Mouse (Mus musculus) T-helper 1 cell (primary cell): ENCODE data around the gene Hist1h2bh.
"Not testable (repeated sequence)": the region's sequence is repeated elsewhere in the genome, so short reads cannot be mapped to it uniquely, and the experiment has no call there.

Source experiments
- in situ Hi-C: fragments of 300-600 bp; cut with MboI, MseI; formaldehyde crosslinking; loops from one replicate; pipeline ENCODE4 v1.15.1; 2025; ENCODE audit warnings: high pct_unique_total_duplicates

Hist1h2bh gene

DNA sequence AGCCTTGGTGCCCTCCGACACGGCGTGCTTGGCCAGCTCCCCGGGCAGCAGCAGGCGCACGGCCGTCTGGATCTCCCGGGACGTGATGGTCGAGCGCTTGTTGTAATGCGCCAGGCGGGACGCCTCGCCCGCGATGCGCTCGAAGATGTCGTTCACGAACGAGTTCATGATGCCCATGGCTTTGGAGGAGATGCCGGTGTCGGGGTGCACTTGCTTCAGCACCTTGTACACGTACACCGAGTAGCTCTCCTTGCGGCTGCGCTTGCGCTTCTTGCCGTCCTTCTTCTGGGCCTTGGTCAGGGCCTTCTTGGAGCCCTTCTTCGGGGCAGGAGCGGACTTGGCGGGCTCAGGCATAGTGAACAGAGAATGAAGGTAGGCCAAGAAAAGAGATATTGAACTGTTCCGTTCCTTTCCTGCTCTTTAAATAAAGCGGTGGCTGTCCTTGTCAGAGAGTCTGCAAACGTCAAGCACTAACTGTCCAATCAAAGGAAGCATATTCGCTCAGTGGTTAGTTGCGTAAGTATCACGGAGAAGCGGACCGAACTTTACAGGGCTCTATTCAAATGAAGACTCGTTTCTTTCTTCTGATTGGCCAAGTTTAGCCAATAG is at the start of gene Hist1h2bh:
Gene Hist1h2bh (minus strand): TSS at position 394 of the 609 bp plus-strand sequence.
- in situ Hi-C loops, result not testable (repeated sequence)

DNA sequence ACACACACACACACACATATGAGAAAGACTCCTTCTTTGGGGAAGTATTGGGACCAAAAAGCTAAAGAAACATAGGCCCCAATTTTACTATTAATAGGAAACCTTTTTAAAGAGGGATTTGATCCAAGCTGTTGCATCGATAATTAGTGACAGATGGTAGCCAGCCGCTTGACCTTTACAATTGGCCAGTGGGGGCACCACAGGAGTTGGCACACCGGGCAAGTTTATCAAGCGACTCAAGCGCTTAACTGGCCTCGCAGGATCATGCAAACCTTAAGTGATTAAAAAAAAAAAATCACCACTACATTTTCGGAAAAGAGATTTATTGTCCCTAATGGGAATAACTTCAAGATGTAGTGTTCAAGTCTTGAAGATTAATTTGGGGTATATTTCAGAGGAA is 49.4 kb upstream of the Hist1h2bh start:
- in situ Hi-C loops, result loop anchor here (5.0 kb wide), 1 partner anchor 160 kb away; no protein-coding TSS in a partner anchor

DNA sequence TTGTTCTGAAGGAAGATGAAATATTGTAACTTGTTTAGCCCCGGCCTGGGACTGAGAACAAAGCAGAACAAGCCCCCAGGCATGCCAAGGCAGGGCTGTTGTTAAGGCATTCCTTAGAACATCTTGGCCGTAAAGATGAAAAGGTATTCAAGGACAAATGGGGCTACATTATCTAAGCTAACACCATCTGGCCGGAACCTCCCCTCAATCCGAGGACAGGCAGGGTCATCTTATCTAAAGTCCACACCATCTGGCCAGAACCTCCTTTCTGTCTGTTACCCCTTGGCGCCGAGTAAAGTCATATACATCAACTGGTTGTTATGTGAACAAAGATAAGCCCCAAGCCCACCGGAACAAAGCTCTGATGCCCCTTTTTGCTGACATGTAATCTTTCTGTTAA is 48.7 kb upstream of the Hist1h2bh start:
- in situ Hi-C loops, result loop anchor here (5.0 kb wide), 1 partner anchor 160 kb away; no protein-coding TSS in a partner anchor

DNA sequence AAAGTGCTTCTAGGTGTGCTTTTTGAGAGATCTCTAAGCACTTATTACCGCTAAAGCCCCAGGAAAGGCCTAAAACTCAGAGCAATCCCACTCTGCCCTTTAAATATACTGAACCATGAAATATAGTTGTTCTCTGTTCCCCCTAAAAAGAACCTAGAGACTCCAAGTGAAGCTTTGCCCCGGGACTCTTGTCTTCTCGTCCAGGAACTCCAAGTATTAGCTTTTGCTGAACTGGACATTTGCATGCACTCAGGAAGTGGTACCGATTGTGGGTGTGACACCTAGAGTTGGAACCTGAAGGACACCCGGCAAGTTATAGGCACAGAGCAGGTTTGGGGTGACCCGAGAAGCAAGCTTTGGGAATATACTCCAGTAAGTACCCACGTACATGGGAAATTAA is 48.0 kb upstream of the Hist1h2bh start:
- in situ Hi-C loops, result loop anchor here (5.0 kb wide), 1 partner anchor 159 kb away; no protein-coding TSS in a partner anchor

DNA sequence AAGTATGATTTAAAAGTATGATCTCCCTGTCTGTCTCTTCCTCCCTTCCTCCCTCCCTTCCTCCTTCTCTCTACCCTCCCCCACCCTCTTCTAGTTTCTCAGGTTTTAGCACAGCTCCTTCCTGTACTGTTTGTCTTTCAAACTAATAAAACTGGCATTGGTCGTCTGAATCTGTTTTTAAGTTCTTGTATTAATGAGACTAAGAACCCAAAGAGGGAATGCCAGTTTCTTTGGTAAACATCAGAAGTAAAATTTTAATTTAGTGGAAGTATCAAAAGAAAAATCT is 43.7 kb upstream of the Hist1h2bh start:
- in situ Hi-C loops, result no loop called here

DNA sequence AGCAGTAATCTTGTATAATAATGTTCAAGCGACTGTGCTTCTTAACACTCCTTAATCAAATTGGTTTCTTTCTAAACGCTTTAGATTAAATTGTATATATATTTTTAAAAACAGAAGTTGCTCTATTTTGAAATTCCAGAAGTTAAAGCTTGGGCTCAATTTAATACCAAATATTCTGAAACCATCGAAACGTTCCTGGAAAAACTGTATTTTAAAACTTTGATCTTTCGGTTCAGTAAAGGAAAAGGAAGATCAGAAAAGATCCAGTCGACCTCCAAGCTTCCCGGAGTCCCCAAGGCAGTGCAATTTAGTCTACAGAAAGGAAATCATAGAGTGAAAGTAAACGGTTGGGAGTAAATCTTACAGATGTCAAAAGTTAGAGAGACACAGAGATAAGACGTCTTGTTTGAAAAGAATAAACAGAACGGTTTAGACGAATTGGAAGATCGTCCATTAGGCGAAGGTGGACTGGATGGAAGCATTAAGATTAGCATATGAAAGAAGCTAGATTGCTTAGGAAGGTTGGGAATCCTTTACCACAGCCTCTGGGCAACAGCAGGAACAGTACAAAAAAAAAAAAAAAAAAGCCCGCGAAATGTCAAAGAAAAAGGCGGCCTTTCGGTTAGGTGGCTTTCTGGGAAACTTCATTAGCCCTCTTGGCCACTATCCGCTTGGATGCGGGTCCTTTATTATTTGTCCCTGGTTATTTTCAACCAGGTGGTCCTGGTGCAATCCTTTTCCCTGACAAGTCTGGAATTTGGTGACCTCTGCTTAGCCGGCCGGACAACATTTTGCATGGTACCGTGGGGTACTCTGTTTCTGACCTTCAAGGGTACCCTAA is 43.1 kb upstream of the Hist1h2bh start:
- in situ Hi-C loops, result no loop called here

DNA sequence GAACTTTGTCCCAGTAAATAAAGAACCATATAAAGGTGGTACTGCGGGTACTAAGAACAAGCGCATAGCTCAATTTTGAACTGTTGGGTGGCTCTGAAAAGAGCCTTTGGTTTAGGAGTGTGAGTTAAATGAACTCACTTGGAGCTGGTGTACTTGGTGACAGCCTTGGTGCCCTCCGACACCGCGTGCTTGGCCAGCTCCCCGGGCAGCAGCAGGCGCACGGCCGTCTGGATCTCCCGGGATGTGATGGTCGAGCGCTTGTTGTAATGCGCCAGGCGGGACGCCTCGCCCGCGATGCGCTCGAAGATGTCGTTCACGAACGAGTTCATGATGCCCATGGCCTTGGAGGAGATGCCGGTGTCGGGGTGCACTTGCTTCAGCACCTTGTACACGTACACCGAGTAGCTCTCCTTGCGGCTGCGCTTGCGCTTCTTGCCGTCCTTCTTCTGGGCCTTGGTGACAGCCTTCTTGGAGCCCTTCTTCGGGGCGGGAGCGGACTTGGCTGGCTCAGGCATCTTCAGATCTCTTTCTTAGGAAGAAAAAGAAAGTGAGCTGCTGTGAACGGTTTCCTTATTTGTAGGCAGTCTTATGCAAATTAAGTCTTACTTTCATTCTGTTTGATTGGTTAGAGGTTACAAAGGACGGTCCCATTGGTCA is 42.4 kb upstream of the Hist1h2bh start:
- in situ Hi-C loops, result not testable (repeated sequence)

DNA sequence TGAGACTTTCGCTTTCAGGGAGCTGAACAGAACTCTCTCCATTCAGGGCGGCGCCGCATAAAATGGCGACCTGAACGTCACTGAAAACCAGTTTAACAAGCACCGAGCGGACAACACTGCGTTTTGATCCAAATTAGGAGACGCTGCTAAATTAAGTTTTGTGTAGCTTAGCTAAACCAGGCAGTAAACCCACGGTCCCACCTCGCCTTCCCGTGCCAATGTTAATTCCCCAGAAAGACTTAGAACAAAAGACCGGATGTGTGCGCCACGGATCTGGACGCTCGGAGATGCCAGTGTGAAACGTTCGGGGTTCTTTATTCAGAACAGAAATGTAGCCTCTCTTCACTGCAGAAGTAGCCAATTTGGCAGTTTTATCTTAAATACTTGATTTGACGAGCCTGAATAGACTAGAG is 41.8 kb upstream of the Hist1h2bh start:
- in situ Hi-C loops, result no loop called here

DNA sequence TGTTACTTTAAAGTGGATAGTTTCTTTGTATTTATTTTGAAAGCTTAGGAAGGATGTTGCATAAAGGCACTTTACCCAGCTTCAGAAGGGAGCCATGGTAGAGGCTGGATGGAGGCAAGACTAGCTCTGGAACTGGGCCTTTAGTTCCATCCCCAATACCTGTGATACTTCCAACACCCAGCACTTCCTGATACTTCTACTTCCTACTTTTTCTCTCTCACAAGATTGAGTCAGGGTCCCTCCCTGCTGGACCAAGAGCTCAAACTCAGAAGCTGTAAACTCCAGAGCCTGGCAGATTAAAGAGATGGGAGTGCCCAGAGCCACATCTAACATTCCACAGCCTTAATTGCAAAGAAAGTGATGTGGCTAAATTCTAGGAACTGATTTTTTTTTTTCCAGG is 41.1 kb upstream of the Hist1h2bh start:
- in situ Hi-C loops, result no loop called here

DNA sequence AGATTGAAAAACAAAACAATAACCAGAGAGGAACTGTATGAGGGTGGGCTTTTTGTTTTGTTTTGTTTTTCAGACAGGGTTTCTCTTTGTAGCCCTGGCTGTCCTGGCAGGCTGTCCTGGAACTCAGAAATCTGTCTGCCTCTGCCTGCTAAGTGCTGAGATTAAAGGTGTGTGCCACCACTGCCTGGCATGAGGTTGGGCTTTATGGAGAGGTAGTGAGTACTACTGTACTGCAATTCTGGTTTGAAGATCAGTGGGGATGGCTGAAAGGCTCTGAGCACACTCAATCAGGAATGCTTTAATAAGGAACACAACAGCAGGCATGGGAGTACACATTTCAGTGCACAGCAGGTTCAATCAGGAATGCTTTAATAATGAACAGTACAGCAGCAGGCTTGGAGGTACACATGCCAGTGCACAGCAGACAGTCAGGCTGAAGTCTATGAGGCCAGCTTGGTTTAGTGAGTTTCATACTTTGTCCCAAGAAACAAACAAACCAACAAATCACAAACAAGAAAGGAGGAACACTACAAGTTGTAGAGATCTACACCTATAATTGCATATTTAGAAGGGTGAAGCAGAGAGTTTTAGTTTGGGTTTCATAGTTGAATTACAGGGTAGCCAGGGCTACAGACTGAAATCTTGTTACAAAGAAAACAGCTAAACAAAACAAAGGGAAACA is 40.3 kb upstream of the Hist1h2bh start:
- in situ Hi-C loops, result no loop called here

DNA sequence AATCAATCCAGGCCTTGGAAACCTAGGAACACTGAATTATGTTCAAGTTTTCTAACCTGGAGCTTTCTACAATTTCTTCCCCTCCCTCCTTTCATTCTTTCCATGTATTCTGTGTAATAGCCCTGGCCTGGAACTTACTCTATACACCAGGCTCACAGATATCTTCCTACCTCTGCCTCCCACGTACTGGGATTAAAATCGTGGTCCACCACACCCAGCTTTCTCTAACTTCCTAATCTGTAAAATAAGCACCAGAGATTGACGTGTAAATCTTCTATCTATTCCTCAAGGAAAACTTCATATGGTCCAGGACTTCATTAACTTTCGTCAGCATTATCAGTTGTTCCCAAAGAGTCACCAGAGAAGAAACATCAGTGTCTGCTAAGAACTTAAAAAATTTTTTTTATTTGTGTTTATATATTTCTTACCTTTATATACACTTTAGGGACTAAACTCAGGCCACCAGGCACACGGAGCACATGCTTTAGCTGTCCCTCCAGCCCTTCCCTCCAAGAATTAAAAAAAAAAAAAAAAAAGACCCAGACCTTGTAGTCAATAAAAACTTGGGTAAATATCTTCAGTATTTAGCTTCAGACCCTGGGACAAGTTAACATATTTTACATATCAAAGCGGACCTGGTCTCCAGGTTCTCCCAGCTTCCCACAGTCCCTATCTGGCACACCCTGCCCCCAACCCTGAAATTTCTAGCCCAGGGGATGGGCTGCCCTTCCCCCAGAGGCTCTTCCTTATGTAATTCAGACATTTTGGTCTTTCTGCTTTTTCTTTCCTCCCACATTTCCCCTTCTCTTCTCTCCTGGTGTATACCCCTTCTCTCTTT is 39.2 kb upstream of the Hist1h2bh start:
- in situ Hi-C loops, result no loop called here

DNA sequence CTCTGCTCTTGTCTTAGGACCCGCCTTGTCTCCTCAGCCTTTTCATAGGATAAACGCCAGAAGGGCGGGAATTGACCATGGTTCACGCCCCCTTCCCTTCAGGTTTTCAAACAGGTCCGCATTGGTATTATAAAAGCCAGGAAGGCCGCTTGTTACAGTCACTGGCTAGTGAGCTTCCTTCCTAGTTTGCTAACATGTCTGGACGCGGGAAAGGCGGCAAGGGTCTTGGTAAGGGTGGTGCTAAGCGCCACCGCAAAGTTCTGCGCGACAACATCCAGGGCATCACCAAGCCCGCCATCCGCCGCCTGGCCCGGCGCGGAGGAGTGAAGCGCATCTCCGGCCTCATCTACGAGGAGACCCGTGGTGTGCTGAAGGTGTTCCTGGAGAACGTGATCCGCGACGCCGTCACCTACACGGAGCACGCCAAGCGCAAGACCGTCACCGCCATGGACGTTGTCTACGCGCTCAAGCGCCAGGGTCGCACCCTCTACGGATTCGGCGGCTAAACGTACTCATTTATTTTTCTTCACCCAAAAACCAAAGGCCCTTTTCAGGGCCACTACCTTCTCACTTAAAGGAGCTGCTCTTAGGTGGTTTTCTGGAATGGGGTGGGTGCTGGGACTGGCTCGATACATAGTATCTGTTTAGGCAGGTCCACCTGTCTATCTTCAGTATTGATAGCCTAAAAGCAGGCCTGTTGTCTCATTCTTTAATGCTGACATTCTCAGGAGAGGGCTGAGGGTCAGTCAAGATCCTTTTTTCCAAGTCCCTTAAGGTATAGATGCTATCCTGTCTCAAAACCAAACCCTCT is 38.4 kb upstream of the Hist1h2bh start, which contains the start of gene Hist1h4d:
Gene Hist1h4d (plus strand): TSS at position 191 of the 811 bp plus-strand sequence.
- in situ Hi-C loops, result no loop called here

DNA sequence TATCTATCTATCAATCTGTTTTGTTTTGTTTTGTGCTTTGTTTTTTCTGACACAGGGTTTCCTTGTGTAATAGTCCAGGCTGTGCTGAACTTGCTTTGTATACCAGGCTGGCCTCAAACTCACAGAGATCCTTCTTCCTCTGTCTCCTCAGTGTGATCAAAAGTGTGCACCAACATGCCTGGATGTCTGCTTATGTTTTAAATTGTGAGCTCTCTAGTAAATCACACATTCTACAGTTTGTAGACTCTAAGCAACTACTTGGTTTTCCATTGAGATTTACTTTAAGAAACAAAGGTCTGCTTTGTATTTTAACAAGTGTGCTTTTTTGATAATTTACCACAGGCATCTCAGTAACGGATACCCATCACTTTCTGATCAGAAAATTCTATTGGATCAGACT is 34.6 kb upstream of the Hist1h2bh start:
- in situ Hi-C loops, result no loop called here

DNA sequence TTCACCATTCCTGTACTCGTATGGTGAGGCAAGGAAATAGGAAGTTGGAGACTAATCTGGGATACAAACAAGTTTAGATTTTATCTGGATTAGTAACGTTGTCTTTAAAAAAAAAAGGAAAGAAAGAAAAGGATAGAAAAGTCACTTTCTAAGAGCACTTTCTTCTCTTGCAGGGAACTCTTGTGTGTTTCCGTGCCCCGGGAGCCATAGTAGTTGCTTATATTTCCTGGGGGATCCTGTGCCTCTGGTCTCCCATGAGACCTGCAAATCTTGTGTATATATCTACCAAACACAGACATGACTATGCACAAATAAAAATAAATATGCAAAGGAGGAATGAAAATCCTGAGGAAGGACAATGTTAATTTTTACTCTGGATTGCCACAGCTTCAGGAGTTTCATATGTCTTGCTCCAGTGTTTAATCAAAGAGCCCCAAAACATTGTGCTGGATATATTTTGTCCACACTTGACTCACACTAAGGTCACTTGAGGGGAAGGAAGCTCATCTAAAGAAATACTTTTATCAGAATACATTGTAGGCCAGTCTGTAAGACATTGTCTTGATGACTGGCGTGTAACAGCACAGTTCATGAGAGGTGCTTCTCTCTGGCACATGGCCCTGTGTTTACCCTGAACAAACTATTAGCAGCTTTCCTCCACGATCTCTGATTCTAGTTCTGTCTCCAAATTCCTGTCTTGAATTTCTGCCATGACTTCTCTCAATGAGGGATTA is 33.9 kb upstream of the Hist1h2bh start:
- in situ Hi-C loops, result no loop called here

DNA sequence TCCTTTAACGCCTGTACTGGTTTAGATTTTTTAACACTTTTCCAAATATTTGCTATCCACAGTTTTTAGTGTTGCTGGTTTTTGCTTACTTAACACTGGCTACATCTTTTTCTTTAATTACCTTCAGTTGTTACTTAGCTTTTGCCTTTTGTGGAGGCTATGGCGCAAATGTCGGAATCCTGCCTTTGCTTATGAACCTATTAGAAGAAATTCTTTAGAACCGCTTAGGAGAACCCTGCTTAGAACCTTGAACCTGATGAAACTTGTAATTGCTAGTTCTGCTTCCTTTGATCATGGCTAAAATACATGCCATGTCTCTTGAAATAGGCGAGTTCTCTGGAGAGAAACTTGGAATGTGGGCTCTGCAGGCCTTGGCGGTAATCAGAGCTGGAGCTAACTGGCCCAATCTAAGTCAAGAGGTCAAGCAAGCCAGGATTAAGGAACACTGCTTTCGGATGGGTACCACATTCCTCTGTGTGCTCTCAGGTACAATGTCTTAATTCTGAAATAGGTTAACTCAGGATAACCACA is 33.2 kb upstream of the Hist1h2bh start:
- in situ Hi-C loops, result no loop called here

DNA sequence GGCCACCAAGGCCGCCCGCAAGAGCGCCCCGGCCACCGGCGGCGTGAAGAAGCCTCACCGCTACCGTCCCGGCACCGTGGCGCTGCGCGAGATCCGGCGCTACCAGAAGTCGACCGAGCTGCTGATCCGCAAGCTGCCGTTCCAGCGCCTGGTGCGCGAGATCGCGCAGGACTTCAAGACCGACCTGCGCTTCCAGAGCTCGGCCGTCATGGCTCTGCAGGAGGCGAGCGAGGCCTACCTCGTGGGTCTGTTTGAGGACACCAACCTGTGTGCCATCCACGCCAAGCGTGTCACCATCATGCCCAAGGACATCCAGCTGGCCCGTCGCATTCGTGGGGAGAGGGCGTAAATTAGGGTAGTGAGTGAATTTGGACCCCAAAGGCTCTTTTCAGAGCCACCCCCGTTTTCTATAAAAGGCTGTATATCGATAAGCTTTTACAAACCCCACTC is 32.7 kb upstream of the Hist1h2bh start:
- in situ Hi-C loops, result not testable (repeated sequence)

DNA sequence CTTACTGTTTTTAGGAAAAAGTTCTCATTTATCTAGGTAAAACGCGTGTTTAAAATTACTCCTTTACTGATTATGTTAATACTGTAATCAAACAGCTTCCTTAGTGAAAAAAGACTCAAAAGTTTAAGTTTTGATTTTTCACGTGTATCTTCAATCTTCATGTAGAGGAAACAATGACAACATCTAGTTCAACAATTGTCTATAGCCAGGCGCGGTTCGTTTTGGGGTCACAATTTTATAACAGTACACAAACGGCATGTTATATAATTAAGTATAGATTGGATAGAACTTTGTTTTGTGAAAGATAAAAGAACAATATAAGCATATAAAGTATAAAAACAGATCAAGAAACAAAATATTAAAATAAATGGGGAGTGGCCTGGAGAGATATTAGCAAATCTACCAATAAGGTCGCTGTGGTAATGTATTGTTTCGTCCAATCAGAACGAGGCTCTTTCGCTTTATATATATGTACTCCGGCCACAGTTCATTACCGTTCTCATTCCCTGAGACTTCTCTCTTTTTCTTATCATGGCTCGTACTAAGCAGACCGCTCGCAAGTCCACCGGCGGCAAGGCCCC is 32.2 kb upstream of the Hist1h2bh start, which contains the start of gene Hist1h3d:
Gene Hist1h3d (plus strand): TSS at position 493 of the 581 bp plus-strand sequence.
- in situ Hi-C loops, result no loop called here

DNA sequence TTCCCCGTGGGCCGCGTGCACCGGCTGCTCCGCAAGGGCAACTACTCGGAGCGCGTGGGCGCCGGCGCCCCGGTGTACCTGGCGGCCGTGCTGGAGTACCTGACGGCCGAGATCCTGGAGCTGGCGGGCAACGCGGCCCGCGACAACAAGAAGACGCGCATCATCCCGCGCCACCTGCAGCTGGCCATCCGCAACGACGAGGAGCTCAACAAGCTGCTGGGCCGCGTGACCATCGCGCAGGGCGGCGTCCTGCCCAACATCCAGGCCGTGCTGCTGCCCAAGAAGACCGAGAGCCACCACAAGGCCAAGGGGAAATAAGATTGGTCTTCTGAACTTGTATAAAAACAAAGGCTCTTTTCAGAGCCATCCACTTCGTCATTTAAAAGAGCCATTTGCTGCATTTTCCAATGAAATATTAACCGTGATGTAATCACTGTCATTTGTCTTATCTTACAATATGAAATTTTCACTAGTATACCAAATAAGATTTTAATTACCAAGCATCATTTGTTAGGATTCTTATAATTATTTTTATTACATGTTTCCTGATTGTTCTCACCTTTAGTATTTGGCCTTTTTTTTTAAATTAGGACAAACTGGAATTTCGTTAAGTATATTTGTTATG is 31.5 kb upstream of the Hist1h2bh start:
- in situ Hi-C loops, result loop anchor here (5.0 kb wide), 2 partner anchors 108 to 1852 kb away; partner anchors contain the start of genes Hist1h2ac, Hist1h2bc and Hist1h2bm
